Mouse (Mus musculus): ENCODE measurements around the gene 4930562C15Rik. TPM values are rescaled to one million over a fixed set of nuclear protein-coding genes. Genes with fewer than 3 reads are reported as not detected.

The 4930562C15Rik gene
- polyA plus RNA-seq, 1 experiment from 2014 or later = 0.26 TPM

GRCm38 (mm10) chr16:4833858-4834257 is 1.4 kb upstream of the 4930562C15Rik start:
- H3K36me3 ChIP-seq = no peaks in the 10 kb centered on the region
- H3K9ac ChIP-seq = no peak overlapping the region
- no peaks in the 10 kb centered on the region for H3K9me3 ChIP-seq
- 79% methylated on average over 2 of the region's 2 CpGs for WGBS
- H3K27ac ChIP-seq (replicated peaks) = no peak overlapping the region
- no peaks in the 10 kb centered on the region for H3K4me1 ChIP-seq (replicated peaks)
- H3K4me3 ChIP-seq = no peak overlapping the region
- H3K4me2 ChIP-seq = no peak overlapping the region
- H3K27me3 ChIP-seq = no peaks in the 10 kb centered on the region
- no peak for ATAC-seq (ENCODE audit: low FRiP score, low read depth)

GRCm38 (mm10) chr16:4837631-4838030 is 2.4 kb downstream of the 4930562C15Rik start:
- Histone ChIP-seq H3K36me3 (no peaks in the 10 kb centered on the region), H3K9me3 (no peaks in the 10 kb centered on the region), H3K9ac (no peak overlapping the region), H3K27ac (replicated peaks) (no peak overlapping the region), H3K4me2 (no peak overlapping the region), H3K4me3 (no peak overlapping the region), H3K4me1 (replicated peaks) (no peaks in the 10 kb centered on the region), H3K27me3 (no peaks in the 10 kb centered on the region)
- no peak for ATAC-seq (ENCODE audit: low FRiP score, low read depth)
- 81% methylated on average over 3 of the region's 3 CpGs for WGBS

- Histone ChIP-seq H3K27me3 (no peaks in the 10 kb centered on the region), H3K27ac (replicated peaks) (no peak overlapping the region)
Observed at GRCm38 (mm10) chr16:4839552-4839951, 4.3 kb downstream of the 4930562C15Rik start.

GRCm38 (mm10) chr16:4840231-4840630 is 5.0 kb downstream of the 4930562C15Rik start:
- 83% methylated on average over 8 of the region's 8 CpGs for WGBS
- Histone ChIP-seq H3K27me3 (no peaks in the 10 kb centered on the region), H3K4me2 (no peak overlapping the region), H3K36me3 (no peaks in the 10 kb centered on the region), H3K9me3 (no peaks in the 10 kb centered on the region), H3K9ac (no peak overlapping the region), H3K4me3 (no peak overlapping the region), H3K27ac (replicated peaks) (no peak overlapping the region), H3K4me1 (replicated peaks) (no peaks in the 10 kb centered on the region)
- no peak for ATAC-seq (ENCODE audit: low FRiP score, low read depth)

More at GRCm38 (mm10) chr16:4839552-4839951, 4.3 kb downstream of the 4930562C15Rik start:
- Histone ChIP-seq H3K4me3 (no peak overlapping the region), H3K9me3 (no peaks in the 10 kb centered on the region), H3K4me1 (replicated peaks) (no peaks in the 10 kb centered on the region), H3K36me3 (no peaks in the 10 kb centered on the region), H3K9ac (no peak overlapping the region), H3K4me2 (no peak overlapping the region)
- ATAC-seq (ENCODE audit: low FRiP score, low read depth) = no peak
- 86% methylated on average over 3 of the region's 3 CpGs for WGBS

GRCm38 (mm10) chr16:4847041-4847440 is 11.8 kb downstream of the 4930562C15Rik start:
- Histone ChIP-seq H3K4me2 (no peak overlapping the region), H3K9me3 (no peaks in the 10 kb centered on the region), H3K27ac (replicated peaks) (no peak overlapping the region), H3K4me3 (no peak overlapping the region), H3K4me1 (replicated peaks) (no peaks in the 10 kb centered on the region), H3K27me3 (no peaks in the 10 kb centered on the region), H3K9ac (no peak overlapping the region), H3K36me3 (no peaks in the 10 kb centered on the region)
- ATAC-seq (ENCODE audit: low FRiP score, low read depth) = no peak
- WGBS = 83% methylated on average over 3 of the region's 3 CpGs

- Histone ChIP-seq H3K4me1 (replicated peaks) (no peaks in the 10 kb centered on the region), H3K9me3 (no peaks in the 10 kb centered on the region), H3K27ac (replicated peaks) (no peak overlapping the region), H3K4me3 (no peak overlapping the region), H3K27me3 (no peaks in the 10 kb centered on the region), H3K36me3 (no peaks in the 10 kb centered on the region), H3K4me2 (no peak overlapping the region), H3K9ac (no peak overlapping the region)
- ATAC-seq (ENCODE audit: low FRiP score, low read depth) = no peak
- 94% methylated on average over 2 of the region's 2 CpGs for WGBS
Observed at GRCm38 (mm10) chr16:4848090-4848489, 12.9 kb downstream of the 4930562C15Rik start.

GRCm38 (mm10) chr16:4850361-4850760 is 15.1 kb downstream of the 4930562C15Rik start:
- 81% methylated on average over 7 of the region's 7 CpGs for WGBS
- no peak overlapping the region for H3K4me3 ChIP-seq
- ATAC-seq (ENCODE audit: low FRiP score, low read depth) = no peak

GRCm38 (mm10) chr16:4850938-4851628 is 15.9 kb downstream of the 4930562C15Rik start:
- Histone ChIP-seq H3K4me2 (no peak overlapping the region), H3K27me3 (no peaks in the 10 kb centered on the region), H3K27ac (replicated peaks) (no peak overlapping the region), H3K36me3 (no peaks in the 10 kb centered on the region), H3K4me3 (no peak overlapping the region), H3K4me1 (replicated peaks) (no peaks in the 10 kb centered on the region), H3K9ac (no peak overlapping the region), H3K9me3 (no peaks in the 10 kb centered on the region)
- ATAC-seq (ENCODE audit: low FRiP score, low read depth) = no peak
- 61% methylated on average over 5 of the region's 5 CpGs for whole genome bisulfite sequencing

More at GRCm38 (mm10) chr16:4850361-4850760, 15.1 kb downstream of the 4930562C15Rik start:
- Histone ChIP-seq H3K27ac (replicated peaks) (no peak overlapping the region), H3K9ac (no peak overlapping the region), H3K36me3 (no peaks in the 10 kb centered on the region), H3K4me2 (no peak overlapping the region), H3K9me3 (no peaks in the 10 kb centered on the region), H3K4me1 (replicated peaks) (no peaks in the 10 kb centered on the region), H3K27me3 (no peaks in the 10 kb centered on the region)

GRCm38 (mm10) chr16:4855046-4855650 is 19.9 kb downstream of the 4930562C15Rik start:
- Histone ChIP-seq H3K9me3 (no peaks in the 10 kb centered on the region), H3K9ac (no peak overlapping the region), H3K27ac (replicated peaks) (no peak overlapping the region), H3K4me1 (replicated peaks) (no peaks in the 10 kb centered on the region), H3K4me3 (no peak overlapping the region), H3K4me2 (no peak overlapping the region), H3K36me3 (no peaks in the 10 kb centered on the region), H3K27me3 (no peaks in the 10 kb centered on the region)
- ATAC-seq (ENCODE audit: low FRiP score, low read depth) = no peak
- 81% methylated on average over 5 of the region's 5 CpGs for whole genome bisulfite sequencing

GRCm38 (mm10) chr16:4861392-4861791 is 26.2 kb downstream of the 4930562C15Rik start:
- ATAC-seq (ENCODE audit: low FRiP score, low read depth) = no peak; the same call in 1 of the 2 replicates
- no peaks in the 10 kb centered on the region for H3K9me3 ChIP-seq
- no peaks in the 10 kb centered on the region for H3K36me3 ChIP-seq
- no peaks in the 10 kb centered on the region for H3K27me3 ChIP-seq
- no peak overlapping the region for H3K4me3 ChIP-seq
- WGBS = 54% methylated on average over 10 of the region's 10 CpGs
- no peak overlapping the region for H3K27ac ChIP-seq (replicated peaks)
- H3K4me2 ChIP-seq = no peak overlapping the region
- no peak overlapping the region for H3K9ac ChIP-seq
- no peaks in the 10 kb centered on the region for H3K4me1 ChIP-seq (replicated peaks)

GRCm38 (mm10) chr16:4862863-4863483 is 27.8 kb downstream of the 4930562C15Rik start:
- Histone ChIP-seq H3K36me3 (no peaks in the 10 kb centered on the region), H3K4me2 (no peak overlapping the region), H3K4me1 (replicated peaks) (no peaks in the 10 kb centered on the region), H3K27ac (replicated peaks) (no peak overlapping the region), H3K27me3 (no peaks in the 10 kb centered on the region), H3K9me3 (no peaks in the 10 kb centered on the region), H3K4me3 (no peak overlapping the region), H3K9ac (no peak overlapping the region)
- 53% methylated on average over 9 of the region's 9 CpGs for WGBS
- ATAC-seq (ENCODE audit: low FRiP score, low read depth) = peak; percentile 79; the same call in 1 of the 2 replicates

GRCm38 (mm10) chr16:4863742-4864141 is 28.5 kb downstream of the 4930562C15Rik start:
- ATAC-seq (ENCODE audit: low FRiP score, low read depth) = no peak
- Histone ChIP-seq H3K36me3 (no peaks in the 10 kb centered on the region), H3K9ac (no peak overlapping the region), H3K27ac (replicated peaks) (no peak overlapping the region), H3K4me1 (replicated peaks) (no peaks in the 10 kb centered on the region), H3K9me3 (no peaks in the 10 kb centered on the region), H3K27me3 (no peaks in the 10 kb centered on the region), H3K4me2 (no peak overlapping the region), H3K4me3 (no peak overlapping the region)
- 86% methylated on average over 8 of the region's 8 CpGs for WGBS

All from hindbrain, embryonic 15.5 days (tissue).